Mouse (Mus musculus) forebrain, embryonic 14.5 days (tissue): Measurements from ENCODE around the gene Vac14. TPM values are rescaled to one million over a fixed set of nuclear protein-coding genes. Genes with fewer than 3 reads are reported as not detected.
A peak's percentile ranks its signal among the peaks of the same experiment; 100 is the strongest.

Experiments
- ATAC-seq: fragments of 200-750 bp; cut with Nextera tagmentation; 2 replicates; pipeline ENCODE4 v1.8.0; 2017; ENCODE audit warnings: mild to moderate bottlenecking, moderate library complexity
- DNase-seq: peaks from one replicate; pipeline ENCODE4 v3.0.0-alpha.2; 2015; ENCODE audit warnings: low spot score
- H3K27ac ChIP-seq: fragments of 300-500 bp; sonication (generic); 2 replicates; pipeline ENCODE4 v1.5.1; 2014; ENCODE audit warnings: low read depth, mild to moderate bottlenecking, control low read depth, low read length, moderate library complexity
- H3K27me3 ChIP-seq: fragments of 300-500 bp; sonication (generic); replicated peaks from 2 replicates; pipeline ENCODE4 v1.6.1; 2014; ENCODE audit warnings: low read length, control low read depth, mixed read lengths; ENCODE audit not compliant: control insufficient read depth, insufficient read depth
- H3K36me3 ChIP-seq: fragments of 300-500 bp; sonication (generic); 2 replicates; pipeline ENCODE4 v1.6.1; 2014; ENCODE audit warnings: low read length, control low read depth; ENCODE audit not compliant: control insufficient read depth, insufficient read depth
- H3K4me1 ChIP-seq: fragments of 300-500 bp; sonication (generic); 2 replicates; pipeline ENCODE4 v1.6.1; 2014; ENCODE audit warnings: antibody characterized with exemption, low read length, control low read depth; ENCODE audit not compliant: control insufficient read depth, insufficient read depth
- H3K4me2 ChIP-seq: fragments of 300-500 bp; sonication (generic); 2 replicates; pipeline ENCODE4 v1.6.1; 2014; ENCODE audit warnings: mild to moderate bottlenecking, control low read depth, low read length
- H3K4me3 ChIP-seq: fragments of 300-500 bp; sonication (generic); 2 replicates; pipeline ENCODE4 v1.5.1; 2014; ENCODE audit warnings: low read depth, low read length, control low read depth
- H3K9ac ChIP-seq: fragments of 300-500 bp; sonication (generic); 2 replicates; pipeline ENCODE4 v1.6.1; 2014; ENCODE audit warnings: mild to moderate bottlenecking, low read length, control low read depth, moderate library complexity
- H3K9me3 ChIP-seq: fragments of 300-500 bp; sonication (generic); replicated peaks from 2 replicates; pipeline ENCODE4 v1.6.1; 2016; ENCODE audit warnings: low read length, control low read depth, mixed read lengths; ENCODE audit not compliant: control insufficient read depth
- WGBS: fragments of 180-500 bp; shearing (Covaris S2); extraction: QIAGEN DNeasy Blood & Tissue Kit; methylation state at CpG from one replicate; pipeline ENCODE4 v1.1.7; 2014; 5-methylcytosine and 5-hydroxymethylcytosine counted together
- polyA plus RNA-seq: library from polyadenylated mRNA; unstranded; fragments of >200 nt; fragmentation: Nextera tagmentation; extraction: Ambion mirVana; gene quantifications from 2 replicates; pipeline ENCODE4 v1.2.1, GENCODE M21; 2014

Gene Vac14
- polyA plus RNA-seq, 1 experiment from 2014 or later, result 25.8 TPM

DNA sequence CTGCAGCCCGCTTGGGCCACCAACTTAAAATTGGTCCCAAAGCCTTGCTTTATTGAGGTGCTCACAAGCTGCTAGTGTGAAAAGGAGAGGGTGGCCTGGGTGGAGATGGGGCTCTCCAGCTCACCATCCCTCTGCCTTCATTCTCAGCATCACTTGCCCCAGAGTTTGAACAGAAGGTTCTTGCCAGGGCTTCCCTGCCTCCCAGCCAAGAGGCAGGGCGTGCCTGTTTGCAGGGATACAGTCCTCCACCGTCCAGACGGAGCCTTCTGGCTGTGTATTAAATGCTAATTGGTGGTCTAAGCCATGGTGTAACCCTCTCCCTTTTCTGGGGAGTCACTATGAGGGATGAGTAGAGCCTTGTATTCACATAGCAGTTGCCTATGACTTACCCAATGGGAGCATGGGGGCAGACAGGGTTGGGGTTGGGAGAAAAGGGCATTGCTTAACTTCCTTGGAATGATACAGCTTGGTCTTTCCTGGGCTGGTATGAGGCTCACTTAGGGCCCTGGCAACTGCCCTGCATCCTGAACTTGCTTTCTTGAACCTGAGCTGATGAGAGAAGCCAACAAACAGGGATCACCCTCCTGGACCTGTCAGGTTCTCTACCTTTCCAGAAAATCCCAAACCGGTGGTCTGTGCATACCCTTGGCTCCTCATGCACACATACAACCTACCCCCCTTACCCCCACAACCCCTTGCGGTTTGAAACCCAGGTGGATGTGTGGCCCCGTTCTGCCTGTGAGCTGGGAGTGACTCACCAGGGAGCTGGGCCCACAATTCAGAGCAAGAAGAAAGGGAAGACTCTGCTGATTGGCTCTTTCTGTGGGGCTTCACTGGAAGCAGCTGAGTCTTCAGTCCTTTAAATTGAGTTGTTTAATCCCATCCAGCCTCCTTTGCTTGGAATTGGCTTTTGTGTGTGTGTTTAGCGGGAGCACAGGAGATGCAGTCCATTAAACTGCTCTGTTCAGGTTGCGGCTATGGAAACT is 36.0 kb downstream of the Vac14 start:
- H3K27ac ChIP-seq, result no peak overlapping the region
- H3K4me1 ChIP-seq, result no peaks in the 10 kb centered on the region
- no peak overlapping the region for H3K4me3 ChIP-seq
- DNase-seq, result no peak
- no peak overlapping the region for H3K4me2 ChIP-seq
- ATAC-seq, result no peak
- peaks cover 34% of the 10 kb centered on the region for H3K36me3 ChIP-seq
- H3K9me3 ChIP-seq, result no peaks in the 10 kb centered on the region
- H3K9ac ChIP-seq, result no peak overlapping the region
- 52% methylated on average over 9 of the region's 9 CpGs for WGBS
- no peaks in the 10 kb centered on the region for H3K27me3 ChIP-seq

DNA sequence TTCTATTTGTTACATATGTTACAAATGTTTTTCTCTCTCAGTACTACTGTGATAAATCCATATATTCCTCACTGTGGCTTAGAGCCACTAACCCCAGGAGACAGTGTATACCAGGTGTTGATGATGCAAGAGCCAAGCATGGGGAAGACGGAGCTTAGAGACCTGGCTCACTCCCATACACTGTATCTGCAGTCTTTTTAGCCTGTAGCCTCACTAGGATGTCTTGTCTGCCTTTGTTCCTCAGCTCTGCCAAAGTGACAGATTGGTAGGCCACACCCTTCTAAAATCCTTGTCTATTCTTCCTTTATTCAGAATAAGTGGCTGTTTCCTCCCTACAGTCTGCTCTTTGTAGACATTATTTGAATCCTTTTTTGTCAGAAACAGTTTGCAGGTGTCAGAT is 37.4 kb downstream of the Vac14 start:
- peak; percentile 41 for DNase-seq
- no peak for ATAC-seq
- no peaks in the 10 kb centered on the region for H3K27me3 ChIP-seq
- no peak overlapping the region for H3K27ac ChIP-seq
- no peaks in the 10 kb centered on the region for H3K4me1 ChIP-seq
- peaks cover 30% of the 10 kb centered on the region for H3K36me3 ChIP-seq
- WGBS, result 64% methylated on average over 1 of the region's 1 CpGs
- no peak overlapping the region for H3K4me3 ChIP-seq
- H3K4me2 ChIP-seq, result no peak overlapping the region
- H3K9me3 ChIP-seq, result no peaks in the 10 kb centered on the region
- H3K9ac ChIP-seq, result no peak overlapping the region

GRCm38 (mm10) chr8:110657661-110658060 is 39.3 kb downstream of the Vac14 start:
- no peak overlapping the region for H3K4me3 ChIP-seq
- no peak overlapping the region for H3K4me2 ChIP-seq
- no peak for ATAC-seq
- H3K27ac ChIP-seq, result no peak overlapping the region
- H3K27me3 ChIP-seq, result no peaks in the 10 kb centered on the region
- peaks cover 25% of the 10 kb centered on the region for H3K36me3 ChIP-seq
- H3K9ac ChIP-seq, result no peak overlapping the region
- no peak for DNase-seq
- H3K9me3 ChIP-seq, result no peaks in the 10 kb centered on the region
- 90% methylated on average over 2 of the region's 2 CpGs for WGBS
- no peaks in the 10 kb centered on the region for H3K4me1 ChIP-seq

DNA sequence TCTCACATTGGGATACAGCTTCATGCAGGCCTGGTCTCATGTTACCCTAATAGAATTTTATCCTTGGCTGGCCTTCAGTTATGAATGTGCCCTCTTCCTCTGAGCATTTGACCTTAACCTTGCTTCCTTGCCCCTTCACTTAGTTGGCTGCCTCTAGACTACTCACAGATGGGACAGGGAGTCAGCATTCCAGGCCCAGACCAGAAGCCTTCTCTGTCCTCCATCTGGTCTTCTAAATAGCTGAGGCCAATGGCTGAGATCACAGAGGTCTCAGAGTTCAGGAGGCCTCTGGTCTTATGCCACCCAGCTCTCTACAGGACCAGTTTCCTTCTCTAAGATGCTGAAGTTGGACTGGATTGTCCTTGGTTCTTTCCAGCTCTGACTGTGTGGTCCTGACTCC is 41.7 kb downstream of the Vac14 start:
- H3K27ac ChIP-seq, result no peak overlapping the region
- no peak overlapping the region for H3K4me3 ChIP-seq
- ATAC-seq (no peak), DNase-seq (no peak)
- H3K4me2 ChIP-seq, result no peak overlapping the region
- H3K9ac ChIP-seq, result no peak overlapping the region
- H3K9me3 ChIP-seq, result no peaks in the 10 kb centered on the region
- H3K4me1 ChIP-seq, result peaks cover 15% of the 10 kb centered on the region
- H3K36me3 ChIP-seq, result peaks cover 25% of the 10 kb centered on the region
- H3K27me3 ChIP-seq, result no peaks in the 10 kb centered on the region

DNA sequence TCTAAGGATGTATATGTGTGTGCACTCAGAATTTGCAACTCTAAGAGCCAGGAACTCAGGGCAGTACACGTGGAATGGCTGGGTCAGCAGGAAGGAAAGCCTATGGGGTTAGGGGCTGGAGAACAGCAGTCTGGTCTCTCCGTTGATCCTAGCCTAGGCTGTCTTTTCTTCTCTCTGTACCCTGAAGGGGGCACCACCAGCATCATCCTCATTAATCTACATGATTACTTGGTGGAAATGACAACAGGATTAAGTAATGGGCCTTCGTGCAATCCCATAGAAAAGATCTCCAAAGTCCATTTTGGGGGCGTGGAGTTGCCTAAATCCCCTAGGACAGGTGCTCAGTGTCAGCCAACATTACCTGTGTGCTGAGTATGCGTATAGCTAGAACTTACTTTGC is 44.2 kb downstream of the Vac14 start:
- Histone ChIP-seq H3K9ac (no peak overlapping the region), H3K27ac (no peak overlapping the region), H3K36me3 (peaks cover 23% of the 10 kb centered on the region), H3K27me3 (no peaks in the 10 kb centered on the region), H3K4me1 (peaks cover 15% of the 10 kb centered on the region), H3K4me3 (no peak overlapping the region), H3K4me2 (no peak overlapping the region), H3K9me3 (no peaks in the 10 kb centered on the region)
- DNase-seq (no peak), ATAC-seq (no peak)
- WGBS, result 81% methylated on average over 5 of the region's 5 CpGs

DNA sequence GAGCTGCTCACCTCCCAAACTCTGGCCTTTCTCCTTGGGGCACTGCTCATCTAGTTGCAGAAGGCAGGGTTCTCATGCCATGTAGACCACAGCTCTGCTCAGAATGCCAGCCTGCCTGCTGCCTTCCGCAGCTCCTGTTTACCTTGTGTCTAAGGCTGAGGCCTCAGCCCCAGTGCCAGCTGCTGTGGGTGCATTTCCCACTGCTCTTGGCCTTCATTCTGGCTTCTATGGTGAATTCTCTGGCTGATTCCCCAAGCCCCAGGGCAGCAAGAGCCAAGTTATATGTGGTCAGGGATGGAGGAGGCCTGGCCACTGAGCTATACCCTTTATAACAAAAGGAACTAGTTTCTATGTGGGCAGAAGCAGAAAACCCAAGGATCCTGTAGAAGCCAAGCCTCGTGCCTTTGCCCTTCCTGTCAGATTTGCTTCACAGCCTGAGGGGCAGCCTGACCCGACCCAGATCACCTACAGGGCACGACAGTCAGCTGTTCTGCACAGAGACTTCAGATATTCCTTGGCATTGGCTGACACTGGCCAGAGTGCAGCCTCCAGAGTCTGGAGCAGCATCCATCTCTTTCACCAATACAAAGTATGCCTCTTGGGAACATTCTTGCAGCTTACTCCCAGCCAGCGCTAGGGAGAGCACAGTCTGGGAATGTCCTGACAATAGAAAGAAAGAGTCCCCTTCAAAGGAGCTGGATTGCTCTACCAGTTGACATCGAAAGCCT is 44.8 kb downstream of the Vac14 start:
- H3K4me1 ChIP-seq, result peaks cover 15% of the 10 kb centered on the region
- no peaks in the 10 kb centered on the region for H3K27me3 ChIP-seq
- 82% methylated on average over 6 of the region's 6 CpGs for WGBS
- H3K9me3 ChIP-seq, result no peaks in the 10 kb centered on the region
- no peak overlapping the region for H3K4me3 ChIP-seq
- no peak overlapping the region; the same call in 1 of the 2 replicates for H3K9ac ChIP-seq
- DNase-seq (no peak), ATAC-seq (no peak)
- peaks cover 17% of the 10 kb centered on the region for H3K36me3 ChIP-seq
- H3K27ac ChIP-seq, result peak overlapping the region; percentile 49; the same call in 1 of the 2 replicates
- H3K4me2 ChIP-seq, result no peak overlapping the region

GRCm38 (mm10) chr8:110664202-110664896 is 46.0 kb downstream of the Vac14 start:
- H3K4me1 ChIP-seq, result peaks cover 15% of the 10 kb centered on the region
- no peak overlapping the region for H3K4me3 ChIP-seq
- peak; percentile 80 for DNase-seq
- no peak overlapping the region for H3K4me2 ChIP-seq
- H3K36me3 ChIP-seq, result peaks cover 14% of the 10 kb centered on the region; the same call in 1 of the 2 replicates
- H3K27me3 ChIP-seq, result no peaks in the 10 kb centered on the region
- H3K9me3 ChIP-seq, result no peaks in the 10 kb centered on the region
- H3K27ac ChIP-seq, result peak overlapping the region; percentile 91
- WGBS, result 52% methylated on average over 7 of the region's 7 CpGs
- H3K9ac ChIP-seq, result peak overlapping the region; percentile 21; the same call in 1 of the 2 replicates
- ATAC-seq, result peak; percentile 91

DNA sequence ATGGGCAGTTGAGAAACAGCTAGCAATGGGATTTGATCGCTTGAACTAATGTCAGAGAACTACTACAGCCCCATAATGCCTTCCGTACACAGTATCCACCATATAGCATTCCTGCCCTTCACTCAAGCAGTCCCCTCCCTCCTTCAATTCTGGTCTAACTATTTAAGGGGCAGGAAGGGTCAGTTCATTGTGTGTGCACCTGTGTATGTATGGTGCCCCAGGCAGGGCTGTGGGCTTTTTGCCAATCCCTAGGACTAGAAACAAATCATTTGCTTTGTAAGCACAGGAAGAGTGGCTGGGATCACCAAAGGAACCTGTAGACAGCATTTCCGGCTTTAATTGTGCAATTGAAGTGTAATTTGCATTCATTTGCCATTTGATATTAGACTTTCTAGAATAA is 46.6 kb downstream of the Vac14 start:
- Histone ChIP-seq H3K36me3 (peaks cover 14% of the 10 kb centered on the region; the same call in 1 of the 2 replicates), H3K27ac (peak overlapping the region; percentile 91), H3K4me2 (no peak overlapping the region), H3K9me3 (no peaks in the 10 kb centered on the region), H3K9ac (no peak overlapping the region), H3K4me3 (no peak overlapping the region), H3K4me1 (peaks cover 15% of the 10 kb centered on the region), H3K27me3 (no peaks in the 10 kb centered on the region)
- DNase-seq (peak; percentile 44), ATAC-seq (peak; percentile 26; the same call in 1 of the 2 replicates)
- 61% methylated on average over 3 of the region's 3 CpGs for WGBS
